Mouse (Mus musculus): ENCODE measurements around the gene Arl4c. TPM values are rescaled to one million over a fixed set of nuclear protein-coding genes. Genes with fewer than 3 reads are reported as not detected.

Arl4c gene
- total and polyA plus RNA-seq, 3 experiments = not detected

DNA sequence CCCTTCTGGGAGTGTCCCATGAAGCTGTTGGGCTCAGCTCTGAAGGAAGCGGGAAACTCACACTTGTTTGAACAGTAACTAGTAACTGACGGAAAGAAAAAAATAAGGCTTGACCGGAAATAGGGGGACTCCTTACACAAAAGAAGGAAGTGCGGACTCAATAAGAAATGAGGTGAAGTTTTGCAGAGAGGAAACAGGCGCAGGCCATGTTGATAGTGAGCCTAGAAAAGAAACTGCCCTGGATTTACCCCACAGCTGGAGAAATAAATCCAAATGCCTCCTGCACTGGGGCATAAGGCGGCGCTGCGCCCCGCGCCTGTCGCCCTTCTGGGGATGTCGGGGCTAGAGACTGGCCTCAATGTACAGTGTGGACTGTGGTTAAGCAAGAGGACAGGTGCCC is 66.4 kb downstream of the Arl4c start:
- Histone ChIP-seq H3K9ac (ENCODE audit: control insufficient read depth, low read depth, low read length, poor library complexity, severe bottlenecking) (no peak overlapping the region), H3K27ac (ENCODE audit: control insufficient read depth, low read depth, low read length) (no peak overlapping the region), H3K4me1 (ENCODE audit: control insufficient read depth in 1 of 2, insufficient read depth in 2 of 2, low read length in 2 of 2) (no peaks in the 10 kb centered on the region), H3K79me2 (ENCODE audit: control insufficient read depth, insufficient read depth, low read length, poor library complexity) (no peaks in the 10 kb centered on the region), H3K27me3 (ENCODE audit: control insufficient read depth in 1 of 2, insufficient read depth in 2 of 2, low read length in 2 of 2) (no peaks in the 10 kb centered on the region), H3K4me3 (ENCODE audit: control insufficient read depth in 1 of 2, insufficient read depth in 1 of 2, low read depth in 2 of 2, low read length in 2 of 2) (no peak overlapping the region), H3K36me3 (ENCODE audit: control insufficient read depth in 1 of 2, insufficient read depth in 2 of 2, low read length in 2 of 2) (no peaks in the 10 kb centered on the region), H3K9me3 (replicated peaks; ENCODE audit: insufficient read depth, low read length) (no peaks in the 10 kb centered on the region)
- TF ChIP-seq POLR2AphosphoS2 (IDR thresholded peaks at IDR 0.05; ENCODE audit: low read length) (no peak), SIN3A (IDR thresholded peaks at IDR 0.05; ENCODE audit: low read length) (no peak), MAZ (IDR thresholded peaks at IDR 0.05; ENCODE audit: low read depth, low read length) (no peak), USF2 (IDR thresholded peaks at IDR 0.05; ENCODE audit: borderline replicate concordance in 1 of 2, insufficient read depth in 1 of 2, low read depth in 1 of 2, low read length in 2 of 2) (no peak), NELFE (IDR thresholded peaks at IDR 0.05; ENCODE audit: low read depth, low read length) (no peak), CHD1 (IDR thresholded peaks at IDR 0.05; ENCODE audit: low read depth, low read length) (no peak), ZMIZ1 (IDR thresholded peaks at IDR 0.05; ENCODE audit: low read depth, low read length) (no peak), TBP (IDR thresholded peaks at IDR 0.05; ENCODE audit: low read depth, low read length) (no peak), RCOR1 (IDR thresholded peaks at IDR 0.05; ENCODE audit: low read depth, low read length) (no peak), MAX (IDR thresholded peaks at IDR 0.05; ENCODE audit: low read length) (no peak), GATA1 (IDR thresholded peaks at IDR 0.05; ENCODE audit: low read depth, low read length) (no peak), ZC3H11A (IDR thresholded peaks at IDR 0.05; ENCODE audit: low read depth, low read length) (no peak), TCF12 (IDR thresholded peaks at IDR 0.05; ENCODE audit: low read depth, low read length) (no peak), CHD2 (IDR thresholded peaks at IDR 0.05; ENCODE audit: low read length) (no peak), MYB (IDR thresholded peaks at IDR 0.05; ENCODE audit: low read depth, low read length) (no peak), ZKSCAN1 (IDR thresholded peaks at IDR 0.05; ENCODE audit: low read depth, low read length) (no peak), EP300 (IDR thresholded peaks at IDR 0.05; ENCODE audit: low read depth in 1 of 2, low read length in 2 of 2) (no peak), MAFK (IDR thresholded peaks at IDR 0.05; ENCODE audit: borderline replicate concordance, low read depth, low read length) (no peak), POLR2AphosphoS5 (IDR thresholded peaks at IDR 0.05; ENCODE audit: borderline replicate concordance, low read depth, low read length) (no peak), POLR2A (IDR thresholded peaks at IDR 0.05; ENCODE audit: control insufficient read depth in 1 of 2, insufficient read depth in 1 of 2, low read depth in 1 of 2, low read length in 2 of 2, poor library complexity in 1 of 2) (no peak)
- no peak for DNase-seq (ENCODE audit: low read depth, low spot score)

DNA sequence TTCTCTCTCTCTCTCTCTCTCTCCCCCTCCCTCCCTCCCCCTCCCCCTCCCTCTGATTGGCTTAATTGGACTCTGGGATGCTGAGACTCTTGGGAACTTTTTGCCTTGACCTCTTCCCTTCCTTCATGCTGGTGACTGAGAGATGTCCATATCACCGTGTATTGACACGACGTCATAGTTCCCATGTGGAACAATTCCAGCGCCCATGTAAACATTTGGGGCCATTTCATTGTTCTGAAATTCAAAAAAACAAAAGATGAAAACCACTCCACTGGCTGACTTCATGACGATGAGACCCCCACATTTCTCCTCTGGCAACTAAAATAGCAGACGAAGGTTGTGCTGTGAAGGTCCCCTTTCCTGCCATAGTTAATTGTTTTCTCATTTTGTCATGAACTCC is 69.2 kb downstream of the Arl4c start:
- Histone ChIP-seq H3K4me1 (ENCODE audit: control insufficient read depth in 1 of 2, insufficient read depth in 2 of 2, low read length in 2 of 2) (no peaks in the 10 kb centered on the region), H3K27ac (ENCODE audit: control insufficient read depth, low read depth, low read length) (no peak overlapping the region), H3K36me3 (ENCODE audit: control insufficient read depth in 1 of 2, insufficient read depth in 2 of 2, low read length in 2 of 2) (no peaks in the 10 kb centered on the region), H3K27me3 (ENCODE audit: control insufficient read depth in 1 of 2, insufficient read depth in 2 of 2, low read length in 2 of 2) (no peaks in the 10 kb centered on the region), H3K9me3 (replicated peaks; ENCODE audit: insufficient read depth, low read length) (no peaks in the 10 kb centered on the region), H3K79me2 (ENCODE audit: control insufficient read depth, insufficient read depth, low read length, poor library complexity) (no peaks in the 10 kb centered on the region), H3K9ac (ENCODE audit: control insufficient read depth, low read depth, low read length, poor library complexity, severe bottlenecking) (no peak overlapping the region), H3K4me3 (ENCODE audit: control insufficient read depth in 1 of 2, insufficient read depth in 1 of 2, low read depth in 2 of 2, low read length in 2 of 2) (no peak overlapping the region)
- no peak for TF ChIP-seq POLR2AphosphoS2 (IDR thresholded peaks at IDR 0.05; ENCODE audit: low read length)
- no peak for TF ChIP-seq ZMIZ1 (IDR thresholded peaks at IDR 0.05; ENCODE audit: low read depth, low read length)
- TF ChIP-seq ZKSCAN1 (IDR thresholded peaks at IDR 0.05; ENCODE audit: low read depth, low read length) = no peak
- TF ChIP-seq KAT2A (conservative IDR thresholded peaks at IDR 0.05; ENCODE audit: low read depth, low read length) = no peak
- no peak for TF ChIP-seq TCF12 (IDR thresholded peaks at IDR 0.05; ENCODE audit: low read depth, low read length)
- no peak for TF ChIP-seq E2F4 (IDR thresholded peaks at IDR 0.05; ENCODE audit: borderline replicate concordance, low read depth, low read length)
- no peak for TF ChIP-seq USF1 (IDR thresholded peaks at IDR 0.05; ENCODE audit: low read depth, low read length)
- no peak for TF ChIP-seq RCOR1 (IDR thresholded peaks at IDR 0.05; ENCODE audit: low read depth, low read length)
- TF ChIP-seq CHD2 (IDR thresholded peaks at IDR 0.05; ENCODE audit: low read length) = no peak
- TF ChIP-seq GATA1 (IDR thresholded peaks at IDR 0.05; ENCODE audit: low read depth, low read length) = no peak
- TF ChIP-seq SIN3A (IDR thresholded peaks at IDR 0.05; ENCODE audit: low read length) = no peak
- no peak for TF ChIP-seq TAL1 (IDR thresholded peaks at IDR 0.05; ENCODE audit: low read length)
- TF ChIP-seq HCFC1 (IDR thresholded peaks at IDR 0.05; ENCODE audit: low read depth, low read length) = no peak
- TF ChIP-seq ELF1 (IDR thresholded peaks at IDR 0.05; ENCODE audit: low read depth, low read length) = no peak
- TF ChIP-seq MEF2A (IDR thresholded peaks at IDR 0.05; ENCODE audit: extremely low read depth, insufficient replicate concordance, low read depth, low read length, poor library complexity, severe bottlenecking) = no peak
- TF ChIP-seq EP300 (IDR thresholded peaks at IDR 0.05; ENCODE audit: low read depth in 1 of 2, low read length in 2 of 2) = no peak
- no peak for TF ChIP-seq POLR2A (IDR thresholded peaks at IDR 0.05; ENCODE audit: control insufficient read depth in 1 of 2, insufficient read depth in 1 of 2, low read depth in 1 of 2, low read length in 2 of 2, poor library complexity in 1 of 2)
- DNase-seq (ENCODE audit: low read depth, low spot score) = no peak

Measured in MEL (cell line).